In the genomic region with DNA sequence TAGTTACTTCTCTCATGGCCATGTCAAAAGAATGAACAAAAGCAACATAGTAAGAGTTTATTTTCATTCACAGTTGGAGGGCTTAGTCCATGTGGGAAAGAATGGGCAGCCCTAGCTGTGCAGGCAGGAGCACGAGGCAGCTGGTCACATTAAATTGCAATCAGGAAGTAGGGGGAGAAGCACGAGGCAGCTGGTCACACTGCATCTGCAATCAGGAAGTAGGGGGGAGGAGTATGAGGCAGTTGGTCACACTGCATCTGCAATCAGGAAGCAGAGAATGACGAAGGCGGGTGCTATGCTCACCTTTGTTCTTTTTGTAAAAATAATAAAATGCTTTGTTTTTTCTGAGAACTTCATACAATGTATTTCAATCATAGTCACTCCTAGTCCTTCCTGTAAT, we compare ENCODE assay signal across 36 mouse cellular contexts. TPM values are rescaled to one million over a fixed set of nuclear protein-coding genes. Genes with fewer than 3 reads are reported as not detected.
DNase-seq lines count a peak whose midpoint lies in the region; ATAC-seq and TF ChIP-seq lines count a peak whose summit lies in the region.
"Had no signal": no experiment of that assay in that cellular context is flagged by ENCODE, and none has a peak within 500 bp of the region (broad histone marks: within the 10 kb centered on the region; RNA-seq: fewer than 3 reads in every experiment).

No protein-coding gene starts in this region.

- no peaks in the 10 kb centered on the region for H3K36me3 ChIP-seq in G1E (replicated peaks)
- no peaks in the 10 kb centered on the region for H3K36me3 ChIP-seq in kidney, embryonic 16.5 days (ENCODE audit: insufficient read depth, low read length)
- H3K36me3 ChIP-seq: embryonic facial prominence, embryonic 13.5 days; forebrain, embryonic 10.5 days; forebrain, embryonic 15.5 days; heart, embryonic 13.5 days; hindbrain, embryonic 10.5 days; intestine, embryonic 15.5 days; limb, embryonic 10.5 days; limb, embryonic 15.5 days; liver, embryonic 13.5 days; stomach, embryonic 15.5 days had no signal

- peaks cover 4% of the 10 kb centered on the region for H3K9me3 ChIP-seq in G1E (replicated peaks)
- H3K9me3 ChIP-seq in kidney, embryonic 16.5 days (ENCODE audit: low read length), result no peaks in the 10 kb centered on the region
- H3K9me3 ChIP-seq: embryonic facial prominence, embryonic 13.5 days; forebrain, embryonic 10.5 days; forebrain, embryonic 15.5 days; heart, embryonic 13.5 days; hindbrain, embryonic 10.5 days; intestine, embryonic 15.5 days; limb, embryonic 10.5 days; limb, embryonic 15.5 days; liver, embryonic 13.5 days; stomach, embryonic 15.5 days had no signal

- no peak for TF ChIP-seq CTCF in G1E (IDR thresholded peaks at IDR 0.05; ENCODE audit: low read depth, low read length)

- 74% methylated on average over 4 of the region's 4 CpGs for WGBS in kidney, embryonic 16.5 days

- no peak overlapping the region for H3K9ac ChIP-seq in kidney, embryonic 16.5 days (replicated peaks; ENCODE audit: low read length)
- H3K9ac ChIP-seq: embryonic facial prominence, embryonic 13.5 days; forebrain, embryonic 15.5 days; heart, embryonic 13.5 days; intestine, embryonic 15.5 days; limb, embryonic 15.5 days; liver, embryonic 13.5 days; stomach, embryonic 15.5 days had no signal

- H3K27ac ChIP-seq in kidney, embryonic 16.5 days (ENCODE audit: low read length), result no peak overlapping the region
- H3K27ac ChIP-seq: embryonic facial prominence, embryonic 13.5 days; forebrain, embryonic 10.5 days; forebrain, embryonic 15.5 days; heart, embryonic 13.5 days; hindbrain, embryonic 10.5 days; hindbrain, postnatal 0 days; intestine, embryonic 15.5 days; limb, embryonic 10.5 days; limb, embryonic 15.5 days; liver, embryonic 13.5 days; macrophage; stomach, embryonic 15.5 days had no signal

- ATAC-seq in G1E (ENCODE audit: extremely low read depth, insufficient number of reproducible peaks, low FRiP score, poor library complexity, severe bottlenecking), result peak; percentile 34; the same call in 1 of the 2 replicates
- ATAC-seq in kidney, embryonic 16.5 days (ENCODE audit: low FRiP score, low TSS enrichment), result no peak
- ATAC-seq: activated CD4-positive, CD25-positive, alpha-beta regulatory T cell, adult 4 months; forebrain, embryonic 15.5 days; hindbrain, postnatal 0 days; intestine, embryonic 15.5 days; lung, postnatal 0 days; midbrain, embryonic 16.5 days; Patski had no signal

- H3K27me3 ChIP-seq in G1E (ENCODE audit: insufficient read depth, low read length), result peaks cover 9% of the 10 kb centered on the region; the same call in 1 of the 2 replicates
- no peaks in the 10 kb centered on the region for H3K27me3 ChIP-seq in kidney, embryonic 16.5 days (ENCODE audit: insufficient read depth, low read length)
- H3K27me3 ChIP-seq: embryonic facial prominence, embryonic 13.5 days; forebrain, embryonic 15.5 days; heart, embryonic 13.5 days; intestine, embryonic 15.5 days; limb, embryonic 15.5 days; liver, embryonic 13.5 days; stomach, embryonic 15.5 days had no signal

- H3K4me3 ChIP-seq in G1E (ENCODE audit: low read depth, low read length), result no peak overlapping the region
- H3K4me3 ChIP-seq in kidney, embryonic 16.5 days (ENCODE audit: low read length), result no peak overlapping the region
- H3K4me3 ChIP-seq: embryonic facial prominence, embryonic 13.5 days; forebrain, embryonic 10.5 days; forebrain, embryonic 15.5 days; heart, embryonic 13.5 days; hindbrain, embryonic 10.5 days; intestine, embryonic 15.5 days; limb, embryonic 10.5 days; limb, embryonic 15.5 days; liver, embryonic 13.5 days; stomach, embryonic 15.5 days had no signal

- peak; percentile 38 to 53 for DNase-seq in B cell, adult 2 months
- DNase-seq in G1E (ENCODE audit: low spot score) (no peak), ZHBTc4 (ENCODE audit: low read depth, low spot score) (peak; percentile 16)
- DNase-seq in adrenal gland, adult 8-10 months, result no peak
- DNase-seq in kidney, adult 18-20 months, result no peak
- DNase-seq: adrenal gland, adult 2 months; cerebellum, adult 8-10 months; gastrocnemius, postnatal 25 days; heart, postnatal 10 days; kidney, adult 8-10 months; kidney, postnatal 10 days; layer of hippocampus, adult 9-11 months; liver, embryonic 13.5 days; lung, adult 18-20 months had no signal

- H3K4me2 ChIP-seq in kidney, embryonic 16.5 days (replicated peaks; ENCODE audit: low read depth, low read length), result no peak overlapping the region
- H3K4me2 ChIP-seq: embryonic facial prominence, embryonic 13.5 days; forebrain, embryonic 15.5 days; heart, embryonic 13.5 days; intestine, embryonic 15.5 days; limb, embryonic 15.5 days; liver, embryonic 13.5 days; midbrain, embryonic 11.5 days; stomach, embryonic 15.5 days had no signal

- H3K4me1 ChIP-seq in G1E (ENCODE audit: insufficient read depth, low read depth, low read length), result peaks cover 3% of the 10 kb centered on the region; the same call in 1 of the 2 replicates
- H3K4me1 ChIP-seq in kidney, embryonic 16.5 days (ENCODE audit: insufficient read depth, low read length), result no peaks in the 10 kb centered on the region
- H3K4me1 ChIP-seq: embryonic facial prominence, embryonic 13.5 days; forebrain, embryonic 10.5 days; forebrain, embryonic 15.5 days; heart, embryonic 13.5 days; hindbrain, embryonic 10.5 days; intestine, embryonic 15.5 days; limb, embryonic 10.5 days; limb, embryonic 15.5 days; liver, embryonic 13.5 days; stomach, embryonic 15.5 days had no signal

RNA-seq across cellular contexts. Expression of gene Pou2af1, which starts 18.7 kb away (rescaled TPM):
- total RNA-seq in G1E (2014; fragmentation: Nextera tagmentation) (not detected in 2 replicates), G1E (2017) (0.11 TPM in 1 of 2 replicates, not detected in the other)
- not detected in 2 replicates for polyA plus RNA-seq in G1E (2012)
- not detected in 2 replicates for polyA plus RNA-seq in kidney, embryonic 16.5 days (2015; fragmentation: Nextera tagmentation; extraction: Ambion mirVana)
- total RNA-seq in adrenal gland, adult 8-10 months (2022), result under 1 TPM; 0.35 to 0.71 (median 0.52) TPM
- total RNA-seq: left cerebral cortex, postnatal 10 days had no signal
- polyA plus RNA-seq: forebrain, embryonic 10.5 days; forebrain, embryonic 15.5 days; heart, embryonic 13.5 days; hindbrain, embryonic 10.5 days; limb, embryonic 10.5 days; neural tube, embryonic 11.5 days; Patski had no signal

RNA-seq across cellular contexts. Expression of gene Gm32742, which starts 29.5 kb away (rescaled TPM):
- total RNA-seq in G1E (2014; fragmentation: Nextera tagmentation), result 0.10 and 0.15 TPM in 2 replicates
- total RNA-seq in G1E (2017), result 0.06 and 0.11 TPM in 2 replicates
- 0.06 and 0.13 TPM in 2 replicates for polyA plus RNA-seq in G1E (2012)
- 0.01 and 0.03 TPM in 2 replicates for polyA plus RNA-seq in kidney, embryonic 16.5 days (2015; fragmentation: Nextera tagmentation; extraction: Ambion mirVana)
- not detected for total RNA-seq in adrenal gland, adult 8-10 months (2022)
- total RNA-seq: adrenal gland, adult 2 months; gastrocnemius, adult 18-20 months; gastrocnemius, postnatal 25 days; heart, adult 8-10 months; heart, postnatal 10 days; hindbrain, postnatal 0 days; left cerebral cortex, postnatal 10 days had no signal
- polyA plus RNA-seq: activated CD4-positive, CD25-positive, alpha-beta regulatory T cell, adult 4 months; adrenal gland, adult 2 months; forebrain, embryonic 10.5 days; forebrain, embryonic 15.5 days; frontal cortex, adult 2 months; limb, embryonic 10.5 days; limb, embryonic 15.5 days; liver, embryonic 13.5 days; macrophage; midbrain, embryonic 11.5 days; neural tube, embryonic 11.5 days had no signal

Comparison
In these comparisons a context has a peak if more than half of its experiments do, and no peak if none do; other contexts are left out.
1. DNase-seq: peak in B cell, adult 2 months (2 of 2) and ZHBTc4 (single experiment); none in G1E (single experiment), adrenal gland, adult 8-10 months (single experiment) and kidney, adult 18-20 months (single experiment).